Mouse (Mus musculus): ENCODE data around the gene Cd9. TPM values are rescaled to one million over a fixed set of nuclear protein-coding genes. Genes with fewer than 3 reads are reported as not detected.
A peak's percentile ranks its signal among the peaks of the same experiment; 100 is the strongest.
"Not testable (repeated sequence)": the region's sequence is repeated elsewhere in the genome, so short reads cannot be mapped to it uniquely, and the experiment has no call there.

The Cd9 gene
- polyA plus RNA-seq, 1 experiment from 2014 or later = 70.2 TPM

DNA sequence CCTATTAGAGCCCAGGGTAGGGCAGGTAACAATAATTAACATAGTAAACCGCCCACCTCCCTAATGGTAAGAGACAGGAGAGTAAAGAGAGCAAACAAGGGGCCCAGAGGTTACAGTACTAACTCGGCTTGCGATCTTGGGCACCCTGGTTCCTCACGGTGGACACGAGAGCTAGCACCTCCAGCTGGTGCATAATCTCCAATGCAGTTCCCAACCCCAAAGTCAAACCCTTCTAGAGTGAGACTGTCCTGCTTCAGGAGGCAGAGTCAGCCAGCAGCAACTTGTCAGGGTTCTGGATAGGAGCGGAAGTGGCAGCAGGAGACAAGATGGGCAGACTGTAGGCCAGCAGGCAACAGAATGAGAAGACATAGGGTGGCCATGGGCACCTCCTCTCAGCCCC is 1.9 kb downstream of the Cd9 start:
- Histone ChIP-seq H3K36me3 (no peaks in the 10 kb centered on the region), H3K4me3 (0 out of 2 replicates have a peak overlapping the region, but pooled peaks have one; percentile 78), H3K9me3 (no peaks in the 10 kb centered on the region), H3K27me3 (ENCODE audit: insufficient read depth, poor library complexity, severe bottlenecking) (peaks cover 54% of the 10 kb centered on the region), H3K27ac (no peak overlapping the region), H3K4me1 (peaks cover 50% of the 10 kb centered on the region)
- DNase-seq (ENCODE audit: low spot score) = no peak
- 77% methylated on average over 6 of the region's 6 CpGs for WGBS

DNA sequence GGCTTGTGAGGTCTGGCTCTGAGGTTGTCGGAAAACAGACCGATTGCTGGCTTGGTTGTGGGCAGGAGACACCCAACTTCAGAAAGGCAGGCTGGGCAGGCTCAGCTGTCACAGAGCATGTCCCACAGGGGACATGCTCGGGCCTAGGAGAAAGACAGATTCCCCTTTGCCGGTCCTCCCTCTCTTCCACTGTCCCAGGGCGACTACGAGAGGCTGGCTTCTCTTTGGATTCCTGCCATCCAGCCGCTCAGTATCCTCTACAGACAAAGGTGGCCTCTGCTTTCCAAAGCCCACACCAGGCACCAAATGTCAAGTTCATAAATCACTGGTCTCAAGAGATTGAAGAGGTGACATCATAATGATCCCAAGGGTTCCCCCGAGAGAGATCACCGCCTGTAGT is 2.6 kb downstream of the Cd9 start:
- H3K9me3 ChIP-seq = no peaks in the 10 kb centered on the region
- DNase-seq (ENCODE audit: low spot score) = no peak
- H3K36me3 ChIP-seq = no peaks in the 10 kb centered on the region
- no peak overlapping the region for H3K4me3 ChIP-seq
- WGBS = 55% methylated on average over 9 of the region's 9 CpGs
- H3K4me1 ChIP-seq = peaks cover 50% of the 10 kb centered on the region
- peaks cover 58% of the 10 kb centered on the region for H3K27me3 ChIP-seq (ENCODE audit: insufficient read depth, poor library complexity, severe bottlenecking)
- no peak overlapping the region for H3K27ac ChIP-seq

DNA sequence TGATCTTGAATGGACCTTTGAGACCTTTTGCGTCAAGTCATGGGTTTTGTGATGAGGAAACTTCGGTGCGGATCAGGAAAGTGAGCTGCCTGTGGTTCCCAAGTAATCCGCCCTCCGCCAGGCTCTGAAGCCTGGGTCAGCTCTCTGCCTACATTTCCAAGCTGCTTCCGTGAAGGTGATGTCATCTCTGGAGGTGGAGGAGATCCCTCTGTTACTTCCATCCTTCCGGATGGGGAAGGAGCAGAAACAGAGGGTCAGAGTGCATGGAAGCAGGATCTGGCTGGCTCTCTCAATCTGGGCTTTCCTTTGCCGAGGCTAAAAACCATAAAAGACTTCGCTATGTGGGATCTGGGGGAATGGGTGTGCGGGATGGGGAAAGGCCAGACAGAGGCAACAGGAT is 3.2 kb downstream of the Cd9 start:
- no peaks in the 10 kb centered on the region for H3K36me3 ChIP-seq
- H3K4me1 ChIP-seq = peaks cover 56% of the 10 kb centered on the region
- H3K4me3 ChIP-seq = no peak overlapping the region
- no peak overlapping the region for H3K27ac ChIP-seq
- H3K27me3 ChIP-seq (ENCODE audit: insufficient read depth, poor library complexity, severe bottlenecking) = peaks cover 56% of the 10 kb centered on the region
- no peaks in the 10 kb centered on the region for H3K9me3 ChIP-seq
- 84% methylated on average over 10 of the region's 10 CpGs for WGBS
- no peak for DNase-seq (ENCODE audit: low spot score)

DNA sequence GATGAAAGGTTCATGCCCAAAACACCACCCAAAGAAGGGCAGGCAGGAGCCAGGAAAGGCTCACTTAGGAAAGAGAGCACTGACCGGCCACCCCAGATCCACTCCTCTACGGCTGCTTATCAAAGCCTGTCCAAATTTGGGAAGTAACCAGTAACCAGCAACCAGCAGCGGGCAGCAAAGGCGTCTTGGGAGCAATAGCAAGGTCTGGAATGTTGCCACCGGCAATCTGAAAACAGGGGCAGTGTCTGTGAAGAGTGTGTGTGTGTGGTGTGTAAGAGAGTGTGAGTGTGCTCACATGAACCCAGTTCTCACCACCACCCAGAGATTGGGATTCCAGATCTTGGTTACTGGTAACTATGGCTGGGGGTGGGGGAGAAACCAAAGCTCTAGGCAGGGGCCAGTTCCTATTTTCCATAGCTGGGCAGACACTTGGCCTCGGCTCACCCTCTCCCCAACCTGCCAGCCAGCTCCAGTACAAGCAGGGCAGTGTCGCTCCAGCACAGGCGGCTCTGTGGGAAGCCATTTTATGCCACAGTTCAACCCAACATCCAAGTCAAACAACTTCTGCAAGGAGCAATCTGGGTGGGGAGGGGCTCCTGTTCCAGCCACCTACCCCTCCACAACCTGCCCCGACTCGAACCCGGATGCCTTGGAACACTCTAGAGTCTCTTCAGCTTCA is 4.6 kb downstream of the Cd9 start:
- DNase-seq (ENCODE audit: low spot score) = no peak
- peak overlapping the region; percentile 56; the same call in 1 of the 2 replicates for H3K27ac ChIP-seq
- H3K9me3 ChIP-seq = no peaks in the 10 kb centered on the region
- peaks cover 68% of the 10 kb centered on the region for H3K4me1 ChIP-seq
- H3K4me3 ChIP-seq = no peak overlapping the region
- H3K27me3 ChIP-seq (ENCODE audit: insufficient read depth, poor library complexity, severe bottlenecking) = peaks cover 46% of the 10 kb centered on the region
- H3K36me3 ChIP-seq = no peaks in the 10 kb centered on the region
- 57% methylated on average over 11 of the region's 11 CpGs for WGBS

DNA sequence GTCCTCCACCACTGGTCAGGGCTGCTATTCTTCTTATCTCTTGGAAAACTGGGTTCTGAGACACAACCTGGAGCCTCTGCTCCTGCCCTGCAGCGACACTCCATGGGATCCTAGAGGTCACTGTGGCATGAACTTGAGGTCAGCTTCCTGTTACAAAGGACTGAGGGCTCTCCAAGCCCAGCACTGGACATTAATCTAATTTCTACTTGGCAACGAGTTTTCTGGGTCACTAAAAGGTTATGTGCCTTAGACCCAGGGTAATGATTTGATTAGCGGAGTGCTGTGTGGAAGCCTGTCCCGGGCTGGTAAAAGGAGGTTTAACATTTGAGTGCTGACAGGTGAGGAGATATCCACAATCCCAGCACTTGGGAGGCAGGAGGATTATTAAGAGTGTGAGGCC is 9.0 kb downstream of the Cd9 start:
- Histone ChIP-seq H3K4me3 (0 out of 2 replicates have a peak overlapping the region, but pooled peaks have one; percentile 19), H3K36me3 (no peaks in the 10 kb centered on the region), H3K4me1 (peaks cover 75% of the 10 kb centered on the region), H3K27me3 (ENCODE audit: insufficient read depth, poor library complexity, severe bottlenecking) (peaks cover 30% of the 10 kb centered on the region), H3K27ac (peak overlapping the region; percentile 49; the same call in 1 of the 2 replicates), H3K9me3 (no peaks in the 10 kb centered on the region)
- DNase-seq (ENCODE audit: low spot score) = no peak
- 11% methylated on average over 4 of the region's 4 CpGs for WGBS

DNA sequence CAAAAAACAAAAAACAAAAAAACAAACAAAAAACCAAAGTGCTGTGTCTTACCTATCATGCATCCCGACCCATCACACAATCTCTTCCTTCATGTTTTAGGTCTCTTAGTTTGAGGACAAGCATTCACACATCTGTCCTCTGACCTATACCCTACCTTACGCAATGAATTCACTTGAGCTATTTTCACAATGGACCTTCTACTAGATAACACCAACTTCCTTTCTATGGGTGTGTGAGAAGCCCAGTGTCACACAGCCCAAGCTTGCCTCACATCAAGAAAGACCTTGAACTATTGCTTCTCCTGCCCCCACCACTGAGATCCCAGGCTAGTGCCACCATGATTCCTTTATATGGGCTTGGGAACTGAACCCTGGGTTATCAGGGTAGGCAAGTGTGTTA is 9.9 kb downstream of the Cd9 start:
- DNase-seq (ENCODE audit: low spot score) = no peak
- Histone ChIP-seq H3K4me3 (no peak overlapping the region), H3K27ac (peak overlapping the region; percentile 49; the same call in 1 of the 2 replicates), H3K36me3 (no peaks in the 10 kb centered on the region), H3K4me1 (peaks cover 74% of the 10 kb centered on the region), H3K9me3 (no peaks in the 10 kb centered on the region), H3K27me3 (ENCODE audit: insufficient read depth, poor library complexity, severe bottlenecking) (peaks cover 29% of the 10 kb centered on the region)
- 89% methylated on average over 2 of the region's 2 CpGs for WGBS

DNA sequence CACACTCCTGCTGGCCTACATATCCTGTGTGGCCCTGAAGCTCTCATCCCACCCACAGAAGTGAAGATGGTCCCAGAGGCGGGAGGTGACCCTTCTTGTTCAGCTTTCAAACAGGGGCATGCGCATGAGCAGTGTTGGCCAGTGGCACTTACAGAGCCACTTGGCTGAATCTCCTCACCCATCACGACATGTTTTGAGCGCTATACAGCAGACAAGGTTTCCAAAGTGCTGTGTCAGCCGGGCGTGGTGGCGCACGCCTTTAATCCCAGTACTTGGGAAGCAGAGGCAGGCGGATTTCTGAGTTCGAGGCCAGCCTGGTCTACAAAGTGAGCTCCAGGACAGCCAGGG is 10.3 kb downstream of the Cd9 start:
- H3K9me3 ChIP-seq; H3K36me3 ChIP-seq; H3K4me3 ChIP-seq; DNase-seq (ENCODE audit: low spot score): not testable (repeated sequence)
- peaks cover 70% of the 10 kb centered on the region for H3K4me1 ChIP-seq
- 0 out of 2 replicates have a peak overlapping the region, but pooled peaks have one; percentile 56 for H3K27ac ChIP-seq
- H3K27me3 ChIP-seq (ENCODE audit: insufficient read depth, poor library complexity, severe bottlenecking) = peaks cover 33% of the 10 kb centered on the region
- WGBS = 94% methylated on average over 10 of the region's 10 CpGs

- H3K27me3 ChIP-seq (ENCODE audit: insufficient read depth, poor library complexity, severe bottlenecking) = peaks cover 33% of the 10 kb centered on the region
- no peaks in the 10 kb centered on the region for H3K36me3 ChIP-seq
- no peak for DNase-seq (ENCODE audit: low spot score)
- H3K4me3 ChIP-seq = no peak overlapping the region
- WGBS = 84% methylated on average over 12 of the region's 12 CpGs
- H3K9me3 ChIP-seq = no peaks in the 10 kb centered on the region
- peaks cover 67% of the 10 kb centered on the region for H3K4me1 ChIP-seq
- peak overlapping the region; percentile 74; the same call in 1 of the 2 replicates for H3K27ac ChIP-seq
These were observed 10.9 kb downstream of the Cd9 start for GRCm38 (mm10) chr6:125483515-125484312.

DNA sequence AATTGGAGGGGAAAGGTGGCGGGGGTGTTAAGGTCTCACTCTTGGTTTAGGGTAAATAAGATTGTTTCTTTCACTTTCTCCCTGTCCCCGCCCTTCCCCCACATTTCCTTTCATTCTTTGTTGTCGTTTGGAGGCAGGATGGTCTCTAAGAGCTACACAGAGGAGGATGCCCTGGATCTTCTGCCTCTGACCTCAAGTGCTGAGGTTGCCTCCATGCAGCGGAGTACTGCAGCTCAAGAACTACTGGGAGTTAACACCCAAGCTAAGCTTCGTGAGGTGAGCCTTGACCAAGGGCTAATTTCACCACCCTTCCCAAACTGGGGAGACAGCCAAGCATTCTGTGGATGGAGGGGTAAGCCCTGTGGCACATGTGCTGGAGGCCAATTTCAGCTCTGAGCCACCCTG is 12.2 kb downstream of the Cd9 start:
- Histone ChIP-seq H3K9me3 (no peaks in the 10 kb centered on the region), H3K36me3 (no peaks in the 10 kb centered on the region), H3K27me3 (ENCODE audit: insufficient read depth, poor library complexity, severe bottlenecking) (peaks cover 36% of the 10 kb centered on the region), H3K4me1 (peaks cover 72% of the 10 kb centered on the region), H3K4me3 (no peak overlapping the region), H3K27ac (peak overlapping the region; percentile 74)
- whole genome bisulfite sequencing = 63% methylated on average over 5 of the region's 5 CpGs
- DNase-seq (ENCODE audit: low spot score) = no peak

GRCm38 (mm10) chr6:125481667-125482390 is 12.8 kb downstream of the Cd9 start:
- no peak overlapping the region for H3K4me3 ChIP-seq
- DNase-seq (ENCODE audit: low spot score) = no peak
- WGBS = 38% methylated on average over 7 of the region's 7 CpGs
- peaks cover 74% of the 10 kb centered on the region for H3K4me1 ChIP-seq
- no peaks in the 10 kb centered on the region for H3K9me3 ChIP-seq
- H3K36me3 ChIP-seq = no peaks in the 10 kb centered on the region
- peak overlapping the region; percentile 78 for H3K27ac ChIP-seq
- peaks cover 34% of the 10 kb centered on the region for H3K27me3 ChIP-seq (ENCODE audit: insufficient read depth, poor library complexity, severe bottlenecking)

- H3K4me3 ChIP-seq = peak overlapping the region; percentile 22; the same call in 1 of the 2 replicates
These were observed 13.9 kb downstream of the Cd9 start for GRCm38 (mm10) chr6:125480396-125481361.

DNA sequence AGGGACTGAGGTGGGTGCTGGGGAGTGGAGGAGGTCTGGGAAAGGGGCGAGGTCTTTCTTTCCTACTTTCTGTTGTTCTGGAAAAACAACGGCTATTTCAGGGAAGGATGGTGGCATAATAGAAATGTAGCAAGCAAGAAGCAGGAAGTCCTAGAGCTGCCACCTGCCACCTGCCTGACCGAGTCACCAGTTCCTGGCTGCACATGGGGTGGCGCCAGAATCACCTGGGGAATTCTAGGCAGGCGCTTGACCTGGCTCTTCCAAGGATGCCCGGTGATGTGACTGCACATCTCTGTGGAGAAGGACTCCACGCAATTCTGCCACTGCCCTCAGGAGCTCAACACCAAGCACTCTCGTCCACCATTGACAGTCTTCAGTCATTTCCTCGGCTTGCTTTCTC is 15.2 kb downstream of the Cd9 start:
- H3K4me3 ChIP-seq = no peak overlapping the region
- 82% methylated on average over 9 of the region's 9 CpGs for WGBS
- H3K36me3 ChIP-seq = no peaks in the 10 kb centered on the region
- peaks cover 33% of the 10 kb centered on the region for H3K27me3 ChIP-seq (ENCODE audit: insufficient read depth, poor library complexity, severe bottlenecking)
- H3K9me3 ChIP-seq = no peaks in the 10 kb centered on the region
- peaks cover 69% of the 10 kb centered on the region for H3K4me1 ChIP-seq
- 0 out of 2 replicates have a peak overlapping the region, but pooled peaks have one; percentile 32 for H3K27ac ChIP-seq
- DNase-seq (ENCODE audit: low spot score) = no peak

More at GRCm38 (mm10) chr6:125480396-125481361, 13.9 kb downstream of the Cd9 start:
- Histone ChIP-seq H3K4me1 (peaks cover 70% of the 10 kb centered on the region), H3K9me3 (no peaks in the 10 kb centered on the region), H3K36me3 (no peaks in the 10 kb centered on the region), H3K27ac (peak overlapping the region; percentile 78), H3K27me3 (ENCODE audit: insufficient read depth, poor library complexity, severe bottlenecking) (peaks cover 33% of the 10 kb centered on the region)
- WGBS = 24% methylated on average over 12 of the region's 12 CpGs
- DNase-seq (ENCODE audit: low spot score) = no peak
